Mouse (Mus musculus) megakaryocyte, embryonic 14.5 days (primary cell): ENCODE data around the gene Gm12216.

Experiments
- FLI1 ChIP-seq: IDR thresholded peaks from 2 replicates; pipeline ENCODE4 v1.6.1; 2012; ENCODE audit warnings: low read length, inconsistent platforms, mixed read lengths
- GATA1 ChIP-seq: IDR thresholded peaks from 3 replicates; pipeline ENCODE4 v1.6.1; 2012; ENCODE audit warnings: mixed read lengths, low read length, inconsistent platforms, borderline replicate concordance

DNA sequence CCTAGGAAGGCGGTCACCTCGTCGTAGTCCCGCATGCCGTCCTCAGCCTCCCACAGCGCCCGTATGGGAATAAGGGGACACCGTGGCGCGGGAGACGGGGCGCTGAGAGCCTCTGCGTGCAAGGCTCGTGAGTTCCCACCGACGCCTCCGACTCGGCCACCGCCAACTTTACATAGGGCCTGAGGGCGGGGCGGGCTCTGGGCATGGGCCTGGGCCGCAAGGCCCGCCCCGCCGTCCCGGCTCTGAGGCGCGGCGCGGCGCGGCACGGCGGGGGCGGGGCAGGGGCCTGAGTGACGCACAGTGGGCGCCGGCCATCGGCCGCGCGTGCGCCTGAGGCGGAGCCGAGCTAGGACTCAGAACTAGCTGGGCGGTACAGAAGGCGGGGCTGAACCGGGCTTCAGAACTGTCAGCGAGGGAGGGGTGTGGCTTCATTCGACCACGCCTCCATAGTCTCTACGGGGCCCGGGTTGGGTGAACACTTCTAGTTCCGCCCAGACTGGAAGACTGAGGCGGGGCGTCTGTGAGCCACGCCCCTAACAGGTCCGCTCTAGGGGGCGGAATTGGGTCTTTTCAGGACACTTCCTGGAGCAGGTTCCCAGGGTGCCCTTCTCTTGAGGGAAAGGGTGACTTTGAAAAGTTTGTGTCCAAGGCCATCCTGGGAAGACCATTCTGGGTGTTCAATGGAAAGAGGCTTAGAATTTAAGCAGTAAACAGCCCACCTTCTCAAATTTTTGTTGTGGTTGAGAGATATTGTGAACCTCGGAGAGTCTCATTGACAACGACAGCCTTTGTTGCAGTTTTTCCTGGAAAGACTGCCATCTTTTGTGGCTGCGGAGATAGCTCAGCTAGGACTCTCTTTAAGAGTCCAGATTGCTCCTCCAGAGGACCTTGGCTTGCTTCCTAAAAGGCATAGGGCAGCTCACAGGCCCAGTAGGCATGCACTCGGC lies 32.7 kb upstream of the Gm12216 start, which contains the start of gene Slc22a5:
- no peak for TF ChIP-seq FLI1
- TF ChIP-seq GATA1: no peak
